Mouse (Mus musculus): ENCODE data around the gene Asic4.

DNA sequence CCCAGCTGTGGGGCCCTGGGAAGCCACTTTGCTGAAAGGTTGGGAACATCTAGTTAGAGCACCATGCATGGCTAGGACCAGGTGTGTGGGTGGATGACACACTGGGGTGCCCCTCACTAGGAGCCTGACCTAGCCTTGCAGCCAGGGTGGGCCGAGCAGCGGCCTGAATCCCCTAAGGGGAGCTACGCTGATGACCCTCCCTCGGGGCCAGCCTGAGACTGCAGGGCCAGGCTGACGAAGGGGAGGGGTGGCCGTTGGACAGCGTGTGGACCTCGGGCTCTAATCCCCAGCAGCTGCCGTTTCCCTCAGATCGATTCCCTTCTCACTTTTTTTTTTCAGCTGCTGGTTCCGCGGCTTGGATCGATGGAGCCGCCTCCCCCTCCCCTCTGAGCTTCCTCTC is 1.3 kb upstream of the Asic4 start:
- TF ChIP-seq CTCF (IDR thresholded peaks at IDR 0.05; ENCODE audit: low read depth) (no peak), EP300 (IDR thresholded peaks at IDR 0.05; ENCODE audit: low read depth) (no peak)
